Mouse (Mus musculus) heart, adult 2 months (tissue): ENCODE measurements around the gene Fndc4. TPM values are rescaled to one million over a fixed set of nuclear protein-coding genes. Genes with fewer than 3 reads are reported as not detected.

ENCODE experiments used
- DNase-seq, 2 experiments: peaks; one replicate each; pipeline ENCODE4 v3.0.0; 2021
- H3K27ac ChIP-seq: fragments of 200-600 bp; 2 replicates; pipeline ENCODE4 v1.8.1; 2022
- H3K27me3 ChIP-seq: fragments of 200-500 bp; 2 replicates; pipeline ENCODE4 v1.6.1; 2012; ENCODE audit warnings: mild to moderate bottlenecking, low read length, inconsistent platforms, mixed read lengths; ENCODE audit not compliant: control insufficient read depth, insufficient read depth
- H3K36me3 ChIP-seq: fragments of 200-500 bp; 2 replicates; pipeline ENCODE4 v1.6.1; 2012; ENCODE audit warnings: low read length, inconsistent platforms; ENCODE audit not compliant: control insufficient read depth, insufficient read depth
- H3K4me1 ChIP-seq: fragments of 200-500 bp; 2 replicates; pipeline ENCODE4 v1.6.1; 2011; ENCODE audit warnings: low read length; ENCODE audit not compliant: control insufficient read depth, insufficient read depth
- H3K4me3 ChIP-seq: fragments of 200-600 bp; 2 replicates; pipeline ENCODE4 v1.8.1; 2022
- H3K79me2 ChIP-seq: fragments of 200-500 bp; replicated peaks from 2 replicates; pipeline ENCODE4 v1.6.1; 2012; ENCODE audit warnings: mild to moderate bottlenecking, inconsistent platforms, low read length, moderate library complexity, mixed read lengths; ENCODE audit not compliant: control insufficient read depth, insufficient read depth
- H3K9ac ChIP-seq: fragments of 200-500 bp; 2 replicates; pipeline ENCODE4 v1.6.1; 2012; ENCODE audit warnings: low read depth, mild to moderate bottlenecking, control low read depth, inconsistent platforms, low read length, mixed read lengths
- CTCF ChIP-seq: fragments of 200-600 bp; IDR thresholded peaks from 2 replicates; pipeline ENCODE4 v1.8.1; 2022; ENCODE audit warnings: antibody characterized with exemption, mild to moderate bottlenecking, moderate library complexity
- EP300 ChIP-seq: fragments of 200-500 bp; IDR thresholded peaks from 2 replicates; pipeline ENCODE4 v1.6.1; 2011; ENCODE audit warnings: low read depth, low read length, control low read depth; ENCODE audit not compliant: insufficient read depth
- POLR2A ChIP-seq: fragments of 200-500 bp; IDR thresholded peaks from 2 replicates; pipeline ENCODE4 v1.6.1; 2011; ENCODE audit warnings: mild to moderate bottlenecking, low read depth, low read length, control low read depth; ENCODE audit not compliant: insufficient read depth
- WGBS: fragments of 180-500 bp; shearing (Covaris S2); methylation state at CpG from one replicate; pipeline ENCODE4 v1.1.7; 2018; 5-methylcytosine and 5-hydroxymethylcytosine counted together
- intact Hi-C: fragments of 180-260 bp; cut with DNase I; formaldehyde crosslinking; loops from one replicate; pipeline ENCODE4 v1.15.1; 2025
- long read RNA-seq: library from polyadenylated mRNA; stranded (forward); transcript quantifications from one replicate; pipeline ENCODE4 v2.0.0, GENCODE M21; 2021
- polyA plus RNA-seq: library from polyadenylated mRNA; depleted of rRNA; stranded (reverse); fragments of >200 nt; gene quantifications from 2 replicates; pipeline ENCODE4 v1.2.3, GENCODE M21; 2012; rRNA removed
- total RNA-seq, 2 experiments: library from RNA; stranded (reverse); gene quantifications; 2 replicates each; pipeline ENCODE4 v1.2.3; 2021

Gene Fndc4
- 1 to 10 TPM; 2.7 to 3.8 TPM for total RNA-seq
- 7.3 and 9.5 TPM in 2 replicates for polyA plus RNA-seq
- long read RNA-seq, partial matches to known transcripts = 0 of 1 reads
- long read RNA-seq, other reads (novel, unspliced or antisense) = 0 of 1 reads

DNA sequence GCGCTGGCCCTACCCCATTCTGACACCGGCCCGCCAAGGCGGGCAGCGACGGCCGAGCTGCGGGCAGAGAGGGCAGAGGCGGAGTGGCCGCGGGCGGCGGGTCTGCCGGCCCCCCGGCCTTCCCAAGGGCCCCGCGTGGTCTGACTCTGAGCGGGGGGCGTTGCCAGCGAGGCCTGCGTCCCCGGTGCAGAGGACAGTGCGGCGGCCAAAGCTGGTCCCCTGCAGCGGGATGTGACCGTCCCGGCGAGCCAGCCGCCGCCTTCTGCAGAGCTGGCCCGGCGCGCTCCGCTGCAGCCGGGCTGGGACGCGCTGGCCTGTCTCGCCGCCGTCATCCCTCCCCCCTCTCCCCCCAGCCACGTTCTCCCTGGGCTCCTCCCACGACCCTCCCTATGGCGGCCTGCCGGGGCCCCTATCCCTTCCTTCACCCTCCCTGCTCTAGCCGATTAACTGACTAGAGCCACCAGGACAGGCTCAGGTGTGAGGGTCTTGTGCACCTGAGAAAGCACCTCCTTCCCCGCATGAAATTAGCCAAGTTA lies at the start of gene Fndc4:
Gene Fndc4 (minus strand): TSS at position 475 of the 536 bp plus-strand sequence.
- Histone ChIP-seq H3K27me3 (peaks cover 2% of the 10 kb centered on the region; the same call in 1 of the 2 replicates), H3K9ac (peak within 1 kb of the TSS; percentile 86), H3K4me3 (peak within 1 kb of the TSS; percentile 69), H3K36me3 (no peaks in the 10 kb centered on the region), H3K27ac (peak within 1 kb of the TSS; percentile 26; the same call in 1 of the 2 replicates), H3K4me1 (peaks cover 2% of the 10 kb centered on the region; the same call in 1 of the 2 replicates), H3K79me2 (no peaks in the 10 kb centered on the region)
- WGBS = 1% methylated on average over 45 of the region's 46 CpGs
- peak; percentile 45 to 51 for DNase-seq
- TF ChIP-seq POLR2A (no peak), EP300 (no peak)
- intact Hi-C loops = loop anchor here (10.0 kb wide), 1 partner anchor 241 kb away; the partner anchor contains the start of gene Cad

DNA sequence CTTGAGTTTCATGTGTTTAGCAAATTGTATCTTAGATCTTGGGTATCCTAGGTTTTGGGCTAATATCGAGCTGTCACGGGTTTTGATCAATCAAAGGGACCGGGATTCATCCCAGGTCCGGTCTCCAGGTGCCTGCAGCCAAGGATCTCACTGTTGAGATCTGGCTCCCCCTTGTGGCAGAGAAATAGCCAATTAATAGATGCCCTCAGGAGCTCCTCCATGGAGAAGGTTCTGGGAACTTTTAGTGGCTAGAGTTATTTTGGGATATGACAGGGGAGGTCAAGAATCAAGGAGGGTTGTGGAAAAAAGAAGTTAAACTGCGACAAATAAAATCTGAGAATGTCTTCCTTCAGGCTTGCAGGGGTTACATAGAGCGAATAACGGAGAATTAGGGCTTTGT lies 32.4 kb upstream of the Fndc4 start:
- TF ChIP-seq CTCF (peak; percentile 82), POLR2A (no peak)
- H3K4me1 ChIP-seq = no peaks in the 10 kb centered on the region
- 25% methylated on average over 7 of the region's 7 CpGs for WGBS
- peak; percentile 34 to 53 for DNase-seq
- intact Hi-C loops = loop anchor here (2.0 to 5.0 kb wide), 2 partner anchors 106 to 139 kb away; partner anchors contain the start of gene Ppm1g
- H3K36me3 ChIP-seq = no peaks in the 10 kb centered on the region
- no peak overlapping the region for H3K27ac ChIP-seq
- no peak overlapping the region for H3K9ac ChIP-seq
- H3K79me2 ChIP-seq = no peaks in the 10 kb centered on the region
- no peak overlapping the region for H3K4me3 ChIP-seq
- H3K27me3 ChIP-seq = no peaks in the 10 kb centered on the region

DNA sequence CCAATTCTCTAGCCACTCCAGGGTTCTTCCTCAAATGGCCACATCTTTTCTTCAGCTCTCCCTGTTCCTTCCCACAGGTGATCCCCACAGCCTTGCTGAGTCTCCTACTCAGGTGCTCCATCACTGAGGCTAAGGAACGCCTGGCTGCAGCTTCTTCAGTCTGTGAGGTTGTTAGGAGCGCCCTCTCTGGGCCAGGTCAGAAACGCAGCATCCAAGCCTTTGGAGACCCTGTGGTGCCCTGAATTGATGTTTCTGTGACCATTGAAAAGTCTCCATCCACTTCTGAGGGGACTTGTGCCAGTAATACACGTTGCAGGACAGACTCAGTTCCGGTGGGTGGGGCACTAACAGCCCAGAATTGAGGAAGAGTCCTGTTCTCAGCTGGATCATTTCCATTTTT lies 31.0 kb upstream of the Fndc4 start:
- TF ChIP-seq CTCF = peak; percentile 36
- no peak for TF ChIP-seq POLR2A
- TF ChIP-seq EP300 = no peak
- H3K79me2 ChIP-seq = no peaks in the 10 kb centered on the region
- H3K4me3 ChIP-seq = no peak overlapping the region
- H3K9ac ChIP-seq = no peak overlapping the region
- no peak overlapping the region for H3K27ac ChIP-seq
- WGBS = 17% methylated on average over 5 of the region's 5 CpGs
- H3K36me3 ChIP-seq = no peaks in the 10 kb centered on the region
- intact Hi-C loops = loop anchor here (5.0 kb wide), 1 partner anchor 105 kb away; the partner anchor contains the start of gene Ppm1g
- H3K27me3 ChIP-seq = no peaks in the 10 kb centered on the region
- no peak for DNase-seq
- no peaks in the 10 kb centered on the region for H3K4me1 ChIP-seq

DNA sequence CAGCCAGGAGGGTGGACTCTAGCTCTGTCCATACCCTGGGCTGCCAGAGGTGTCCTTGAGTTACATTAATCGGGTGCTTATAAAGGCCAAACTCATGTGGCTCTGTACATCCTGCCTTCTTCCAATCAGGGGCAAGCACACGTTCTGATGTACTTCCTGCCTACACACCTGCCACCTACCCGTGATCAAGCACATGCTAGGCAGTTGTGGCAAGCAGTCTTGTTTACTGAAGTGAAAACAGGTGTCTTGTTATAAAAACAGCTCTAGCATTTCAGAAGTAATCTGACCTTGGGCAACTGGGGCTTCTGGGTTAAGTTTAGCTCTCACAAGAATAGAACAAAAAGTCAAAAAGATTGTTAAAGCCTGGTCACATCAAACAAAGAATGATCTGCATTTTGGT lies 28.2 kb upstream of the Fndc4 start:
- Histone ChIP-seq H3K27me3 (no peaks in the 10 kb centered on the region), H3K9ac (no peak overlapping the region), H3K27ac (no peak overlapping the region), H3K4me1 (no peaks in the 10 kb centered on the region), H3K79me2 (no peaks in the 10 kb centered on the region), H3K36me3 (no peaks in the 10 kb centered on the region), H3K4me3 (no peak overlapping the region)
- DNase-seq = no peak
- TF ChIP-seq POLR2A (no peak), CTCF (no peak), EP300 (no peak)
- intact Hi-C loops = no loop called here
- 58% methylated on average over 3 of the region's 3 CpGs for WGBS

DNA sequence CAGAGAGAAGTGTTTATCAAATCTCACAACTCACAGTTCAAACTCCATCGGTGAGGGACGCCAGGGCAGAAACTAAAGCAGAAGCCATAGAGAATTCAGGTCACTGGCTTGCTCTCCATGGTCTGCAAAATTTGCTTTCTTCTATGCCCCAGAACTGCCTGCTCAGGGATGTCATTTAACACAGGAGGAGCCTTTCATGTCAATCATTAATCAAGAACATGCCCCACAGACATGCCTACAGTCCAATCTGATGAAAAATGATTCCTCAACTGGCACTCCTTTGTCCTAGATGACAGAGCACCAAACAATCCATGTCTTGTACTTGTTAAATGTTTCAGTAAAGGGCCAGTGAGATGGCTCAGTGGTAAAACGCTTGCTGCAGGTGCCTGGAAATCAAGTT lies 26.9 kb upstream of the Fndc4 start:
- DNase-seq = no peak
- intact Hi-C loops = no loop called here
- H3K4me1 ChIP-seq = no peaks in the 10 kb centered on the region
- no peak overlapping the region for H3K4me3 ChIP-seq
- no peak overlapping the region for H3K9ac ChIP-seq
- no peak overlapping the region for H3K27ac ChIP-seq
- TF ChIP-seq POLR2A (no peak), CTCF (no peak), EP300 (no peak)
- no peaks in the 10 kb centered on the region for H3K27me3 ChIP-seq
- H3K79me2 ChIP-seq = no peaks in the 10 kb centered on the region
- no peaks in the 10 kb centered on the region for H3K36me3 ChIP-seq
- 84% methylated on average over 3 of the region's 3 CpGs for WGBS

DNA sequence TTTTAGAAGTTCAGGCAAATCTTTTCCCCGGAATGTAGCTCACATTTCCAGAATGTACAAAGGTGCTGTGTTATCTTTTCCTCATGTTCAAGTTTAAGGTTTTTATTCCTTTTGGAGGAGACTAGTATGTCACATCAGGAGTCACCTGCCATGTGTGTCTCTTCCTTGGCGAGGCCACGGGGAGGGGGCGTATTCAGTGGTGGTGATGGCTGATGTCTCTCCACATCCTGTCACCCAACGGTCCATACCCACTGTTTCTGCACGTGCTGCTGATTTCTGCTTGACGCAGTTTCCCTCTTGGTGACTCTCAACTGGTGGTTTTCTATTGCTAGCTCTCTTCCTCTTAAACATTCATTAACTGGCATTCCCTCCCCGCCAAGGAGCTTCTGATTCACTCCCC lies 16.9 kb upstream of the Fndc4 start:
- no peaks in the 10 kb centered on the region for H3K36me3 ChIP-seq
- H3K4me1 ChIP-seq = no peaks in the 10 kb centered on the region
- H3K27ac ChIP-seq = no peak overlapping the region
- no peaks in the 10 kb centered on the region; the same call in 1 of the 2 replicates for H3K27me3 ChIP-seq
- no peaks in the 10 kb centered on the region for H3K79me2 ChIP-seq
- WGBS = 76% methylated on average over 8 of the region's 8 CpGs
- H3K4me3 ChIP-seq = no peak overlapping the region
- no peak for DNase-seq
- no peak overlapping the region for H3K9ac ChIP-seq
- intact Hi-C loops = no loop called here
- TF ChIP-seq CTCF (no peak), EP300 (no peak), POLR2A (no peak)
